Mouse (Mus musculus) G1E (cell line): Measurements from ENCODE around the gene Cnn2.

Experiments used
- CTCF ChIP-seq: IDR thresholded peaks from 2 replicates; pipeline ENCODE4 v1.5.1; 2012; ENCODE audit warnings: low read depth, low read length, inconsistent platforms, mixed read lengths
- GATA1 ChIP-seq: IDR thresholded peaks from 2 replicates; pipeline ENCODE4 v1.6.1; 2012; ENCODE audit warnings: borderline replicate concordance, low read length, inconsistent platforms, mixed read lengths
- POLR2AphosphoS5 ChIP-seq: IDR thresholded peaks from 2 replicates; pipeline ENCODE4 v1.6.1; 2012; ENCODE audit warnings: low read depth, low read length, inconsistent platforms; ENCODE audit not compliant: insufficient replicate concordance
- TAL1 ChIP-seq: conservative IDR thresholded peaks from 2 replicates; pipeline ENCODE4 v1.6.1; 2012; ENCODE audit warnings: low read depth, low read length, inconsistent platforms, mixed read lengths

DNA sequence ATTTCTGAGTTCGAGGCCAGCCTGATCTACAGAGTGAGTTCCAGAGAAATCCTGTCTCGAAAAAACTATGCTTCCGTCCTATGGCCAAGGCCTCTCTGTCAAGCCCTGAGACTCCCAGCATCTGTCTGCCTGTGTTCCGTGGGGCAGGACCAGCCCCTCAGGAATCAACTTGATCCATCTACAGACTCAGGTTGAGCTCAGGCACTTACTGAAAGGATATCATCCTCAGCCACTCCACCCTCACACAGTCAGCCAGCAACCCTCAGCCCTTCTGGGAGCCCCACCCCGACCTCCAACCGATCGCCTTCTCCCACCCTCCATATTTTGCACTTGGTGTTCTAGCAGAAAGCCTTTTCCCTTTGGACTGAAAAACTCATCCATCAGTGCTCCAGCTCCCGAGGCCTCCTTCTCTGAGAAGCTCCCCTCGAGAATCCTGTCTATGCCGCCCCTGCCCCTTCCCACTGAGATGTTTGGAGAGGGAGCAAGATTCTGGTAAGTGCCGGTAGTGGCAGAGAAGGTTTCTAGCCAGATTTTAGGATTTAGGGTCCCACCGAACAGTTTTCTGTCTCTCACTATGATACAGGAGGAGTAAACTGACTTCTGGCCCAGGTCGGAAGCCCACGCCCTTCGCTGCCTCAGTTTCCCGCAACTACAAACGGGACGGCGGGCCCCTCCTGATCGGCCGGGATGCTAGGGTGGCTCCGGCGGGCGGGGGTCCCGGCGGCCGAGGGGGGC, 446 bp upstream of the Cnn2 start:
- no peak for TF ChIP-seq CTCF
- no peak for TF ChIP-seq GATA1
- no peak for TF ChIP-seq POLR2AphosphoS5
- no peak for TF ChIP-seq TAL1
